Mouse (Mus musculus) G1E (cell line): ENCODE results near the gene Nsd1.

Source experiments
- CTCF ChIP-seq: IDR thresholded peaks from 2 replicates; pipeline ENCODE4 v1.5.1; 2012; ENCODE audit warnings: low read depth, low read length, inconsistent platforms, mixed read lengths
- POLR2AphosphoS5 ChIP-seq: IDR thresholded peaks from 2 replicates; pipeline ENCODE4 v1.6.1; 2012; ENCODE audit warnings: low read depth, low read length, inconsistent platforms; ENCODE audit not compliant: insufficient replicate concordance
- TAL1 ChIP-seq: conservative IDR thresholded peaks from 2 replicates; pipeline ENCODE4 v1.6.1; 2012; ENCODE audit warnings: low read depth, low read length, inconsistent platforms, mixed read lengths

DNA sequence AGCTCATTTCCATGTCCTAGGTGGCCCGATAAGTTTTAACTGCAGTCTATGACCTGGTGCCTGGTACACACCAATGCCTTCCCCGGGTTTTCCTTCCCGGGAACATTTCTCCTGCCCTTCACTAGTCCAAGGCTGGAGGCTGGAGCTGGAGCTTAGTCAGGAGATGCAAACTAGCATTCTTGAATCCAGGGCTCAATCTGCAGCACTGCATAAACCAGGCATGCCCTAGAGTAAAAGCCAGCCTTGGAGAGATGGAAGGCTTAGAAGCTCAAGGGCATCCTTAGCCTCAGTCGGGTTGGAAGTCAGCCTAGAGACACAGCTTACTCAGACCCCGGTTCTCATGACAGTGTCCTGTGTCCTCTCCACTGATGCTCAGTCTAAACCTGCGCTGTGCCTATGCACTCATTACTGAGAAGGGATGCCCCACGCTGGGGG is 37.2 kb upstream of the Nsd1 start:
- TF ChIP-seq CTCF (no peak), TAL1 (no peak), POLR2AphosphoS5 (no peak)
